Mouse (Mus musculus): ENCODE results near the gene Tpt1. TPM values are rescaled to one million over a fixed set of nuclear protein-coding genes. Genes with fewer than 3 reads are reported as not detected.
A peak's percentile ranks its signal among the peaks of the same experiment; 100 is the strongest.

Gene Tpt1
- 740 and 764 TPM in 2 replicates for polyA plus RNA-seq (2015; fragmentation: Nextera tagmentation; extraction: Ambion mirVana)

DNA sequence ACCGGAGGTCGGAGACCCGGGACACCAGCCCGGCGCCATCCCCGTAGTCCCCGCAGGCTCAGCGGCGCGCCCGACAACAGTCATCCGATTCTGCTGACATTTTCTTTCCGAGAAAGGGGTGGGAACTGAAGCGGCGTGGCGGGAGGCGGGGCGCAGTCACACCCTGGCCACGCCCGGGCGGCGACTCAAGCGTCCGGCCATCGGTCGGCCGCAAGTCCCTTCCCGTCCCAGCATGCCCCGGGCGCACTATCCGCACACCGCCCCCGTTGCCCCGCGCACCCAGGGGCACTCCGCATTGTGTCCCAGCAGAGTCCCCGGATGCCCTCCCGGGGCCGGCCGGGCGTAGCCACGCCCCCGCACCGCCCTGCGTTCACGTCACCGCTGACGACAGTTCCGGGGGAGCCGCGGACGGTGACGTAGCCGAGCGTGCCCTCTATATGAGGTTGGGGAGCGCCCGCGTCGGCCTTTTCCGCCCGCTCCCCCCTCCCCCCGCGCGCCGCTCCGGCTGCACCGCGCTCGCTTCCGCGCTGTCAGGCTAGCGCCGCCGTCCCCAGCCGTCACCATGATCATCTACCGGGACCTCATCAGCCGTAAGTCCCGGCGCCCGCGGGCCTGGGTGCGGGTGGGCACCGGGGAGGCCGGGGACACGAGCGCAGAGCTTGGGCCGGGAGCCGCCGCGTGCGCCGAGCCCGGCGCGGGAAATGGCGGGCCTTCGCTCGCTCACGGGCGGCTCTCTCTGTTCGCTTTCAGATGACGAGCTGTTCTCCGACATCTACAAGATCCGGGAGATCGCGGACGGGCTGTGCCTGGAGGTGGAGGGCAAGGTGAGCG lies at the start of gene Tpt1:
TSS of gene Tpt1 (plus strand) at position 227 of the 831 bp plus-strand sequence.
- Histone ChIP-seq H3K4me3 (replicated peaks; ENCODE audit: low read length) (peak within 1 kb of the TSS; percentile 83), H3K27ac (ENCODE audit: low read length) (peak within 1 kb of the TSS; percentile 97), H3K9ac (replicated peaks; ENCODE audit: low read depth, low read length) (peak within 1 kb of the TSS; percentile 93), H3K4me1 (replicated peaks; ENCODE audit: control insufficient read depth, insufficient read depth, low read length) (peaks cover 18% of the 10 kb centered on the region), H3K9me3 (ENCODE audit: control insufficient read depth, low read length) (no peaks in the 10 kb centered on the region), H3K27me3 (replicated peaks; ENCODE audit: control insufficient read depth, insufficient read depth, low read length) (no peaks in the 10 kb centered on the region), H3K36me3 (ENCODE audit: control insufficient read depth, insufficient read depth) (peaks cover 30% of the 10 kb centered on the region), H3K4me2 (ENCODE audit: low read length) (peak within 1 kb of the TSS; percentile 91)
- under 1% methylated on average over 98 of the region's 108 CpGs for WGBS
- ATAC-seq, result peak; percentile 98

DNA sequence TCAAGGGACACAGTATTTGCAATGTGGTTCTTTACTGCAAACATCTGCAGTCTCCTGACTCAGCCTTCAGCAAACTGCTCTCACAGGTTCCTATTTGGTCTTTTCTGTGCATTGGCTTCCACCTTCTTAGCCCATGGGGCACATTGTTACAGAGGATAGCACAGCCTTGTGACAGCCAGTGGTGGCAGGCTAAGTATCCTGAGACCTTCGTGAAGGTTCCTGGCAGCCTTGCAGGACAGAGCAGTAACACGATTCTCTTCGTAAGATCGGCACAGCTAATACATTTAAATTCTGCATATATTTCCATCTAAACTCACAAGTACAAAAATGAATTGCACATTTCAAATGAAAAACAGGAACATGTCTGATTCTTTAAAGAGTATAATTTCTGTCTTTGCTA lies 49.0 kb upstream of the Tpt1 start:
- no peaks in the 10 kb centered on the region for H3K4me1 ChIP-seq (replicated peaks; ENCODE audit: control insufficient read depth, insufficient read depth, low read length)
- no peak overlapping the region for H3K9ac ChIP-seq (replicated peaks; ENCODE audit: low read depth, low read length)
- H3K9me3 ChIP-seq (ENCODE audit: control insufficient read depth, low read length), result no peaks in the 10 kb centered on the region
- 86% methylated on average over 4 of the region's 4 CpGs for WGBS
- no peaks in the 10 kb centered on the region for H3K36me3 ChIP-seq (ENCODE audit: control insufficient read depth, insufficient read depth)
- H3K4me2 ChIP-seq (ENCODE audit: low read length), result no peak overlapping the region
- no peak overlapping the region for H3K27ac ChIP-seq (ENCODE audit: low read length)
- no peak for ATAC-seq
- no peaks in the 10 kb centered on the region for H3K27me3 ChIP-seq (replicated peaks; ENCODE audit: control insufficient read depth, insufficient read depth, low read length)
- no peak overlapping the region for H3K4me3 ChIP-seq (replicated peaks; ENCODE audit: low read length)

DNA sequence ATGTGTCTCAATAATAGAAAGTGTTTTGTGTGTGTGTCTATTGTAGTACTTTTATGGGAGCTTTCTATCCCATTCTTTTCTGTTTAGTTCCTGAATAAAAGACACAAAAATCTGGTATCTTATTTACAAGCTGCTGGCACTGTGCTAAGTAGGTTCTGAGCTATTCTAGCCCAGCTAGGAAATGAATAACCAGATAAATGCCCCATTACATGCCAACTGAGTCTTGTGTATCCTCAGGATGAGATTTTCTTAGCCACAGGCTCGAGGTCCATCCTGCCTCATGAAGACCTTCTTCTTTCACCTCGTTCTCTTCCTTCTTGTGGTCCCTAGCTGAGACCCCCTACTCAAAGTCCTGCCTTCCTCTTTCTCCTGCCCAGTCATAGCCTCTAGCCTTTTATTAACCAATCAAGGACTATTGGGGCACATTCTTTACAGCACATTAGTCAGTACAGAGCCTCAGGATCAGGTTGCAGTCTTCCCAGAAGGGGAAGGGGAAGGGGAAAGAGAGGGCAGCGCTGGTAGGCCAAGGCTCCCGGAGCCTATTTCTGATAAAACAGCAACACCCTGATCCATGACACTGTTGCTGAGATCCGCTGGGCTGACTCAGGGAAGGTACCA lies 47.0 kb upstream of the Tpt1 start:
- H3K27ac ChIP-seq (ENCODE audit: low read length), result no peak overlapping the region
- no peaks in the 10 kb centered on the region for H3K4me1 ChIP-seq (replicated peaks; ENCODE audit: control insufficient read depth, insufficient read depth, low read length)
- WGBS, result 51% methylated on average over 5 of the region's 5 CpGs
- H3K4me3 ChIP-seq (replicated peaks; ENCODE audit: low read length), result no peak overlapping the region
- H3K36me3 ChIP-seq (ENCODE audit: control insufficient read depth, insufficient read depth), result no peaks in the 10 kb centered on the region
- H3K9me3 ChIP-seq (ENCODE audit: control insufficient read depth, low read length), result no peaks in the 10 kb centered on the region
- no peak for ATAC-seq
- no peak overlapping the region for H3K9ac ChIP-seq (replicated peaks; ENCODE audit: low read depth, low read length)
- H3K4me2 ChIP-seq (ENCODE audit: low read length), result no peak overlapping the region
- no peaks in the 10 kb centered on the region for H3K27me3 ChIP-seq (replicated peaks; ENCODE audit: control insufficient read depth, insufficient read depth, low read length)

GRCm38 (mm10) chr14:75807800-75808199 lies 37.1 kb upstream of the Tpt1 start:
- H3K27me3 ChIP-seq (replicated peaks; ENCODE audit: control insufficient read depth, insufficient read depth, low read length), result no peaks in the 10 kb centered on the region
- no peaks in the 10 kb centered on the region for H3K36me3 ChIP-seq (ENCODE audit: control insufficient read depth, insufficient read depth)
- WGBS, result 73% methylated on average over 8 of the region's 8 CpGs
- H3K4me2 ChIP-seq (ENCODE audit: low read length), result no peak overlapping the region
- H3K9me3 ChIP-seq (ENCODE audit: control insufficient read depth, low read length), result no peaks in the 10 kb centered on the region
- no peak overlapping the region for H3K27ac ChIP-seq (ENCODE audit: low read length)
- H3K4me1 ChIP-seq (replicated peaks; ENCODE audit: control insufficient read depth, insufficient read depth, low read length), result no peaks in the 10 kb centered on the region
- no peak overlapping the region for H3K9ac ChIP-seq (replicated peaks; ENCODE audit: low read depth, low read length)
- no peak overlapping the region for H3K4me3 ChIP-seq (replicated peaks; ENCODE audit: low read length)
- no peak for ATAC-seq

DNA sequence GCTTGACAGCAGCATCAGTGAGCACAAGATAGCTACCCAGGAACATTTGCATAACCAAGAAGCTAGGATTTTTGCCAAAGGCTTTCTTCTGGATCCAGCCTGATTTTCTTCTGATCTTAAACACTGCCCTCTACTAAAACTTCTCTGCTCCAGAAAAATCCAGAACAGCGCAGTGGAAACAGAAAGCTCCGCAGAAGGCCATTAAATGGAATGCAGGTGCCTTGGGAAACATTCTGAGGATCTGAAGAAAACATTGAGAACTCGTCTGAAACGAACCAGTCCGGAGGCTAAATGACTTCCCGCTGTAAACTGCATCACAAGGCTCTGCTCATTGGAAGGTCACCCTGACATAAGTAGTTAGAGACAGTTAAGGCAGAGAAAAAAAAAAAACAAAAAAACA lies 35.0 kb upstream of the Tpt1 start:
- WGBS, result 86% methylated on average over 6 of the region's 6 CpGs
- no peak overlapping the region for H3K4me2 ChIP-seq (ENCODE audit: low read length)
- H3K27ac ChIP-seq (ENCODE audit: low read length), result no peak overlapping the region

DNA sequence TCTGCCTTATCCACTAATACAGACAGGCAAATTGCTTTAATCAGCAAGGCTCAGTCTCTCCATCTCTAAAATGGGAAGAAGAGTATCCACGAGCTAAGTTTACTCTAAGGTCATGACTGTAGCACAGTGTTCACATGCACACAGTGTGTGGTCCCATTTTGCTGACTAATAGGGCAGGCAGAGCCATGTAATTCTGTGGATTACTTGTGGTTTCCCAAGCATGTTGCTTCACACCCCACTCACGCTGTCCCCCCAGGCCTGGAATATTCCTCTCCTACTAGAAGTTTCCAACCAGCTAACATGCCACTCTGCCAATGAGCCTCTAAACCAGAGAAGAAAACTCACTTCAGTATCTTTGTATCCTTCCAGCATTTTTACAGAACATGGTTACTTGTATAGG lies 26.4 kb upstream of the Tpt1 start:
- Histone ChIP-seq H3K36me3 (ENCODE audit: control insufficient read depth, insufficient read depth) (no peaks in the 10 kb centered on the region), H3K27ac (ENCODE audit: low read length) (no peak overlapping the region), H3K4me2 (ENCODE audit: low read length) (no peak overlapping the region), H3K9me3 (ENCODE audit: control insufficient read depth, low read length) (no peaks in the 10 kb centered on the region), H3K4me1 (replicated peaks; ENCODE audit: control insufficient read depth, insufficient read depth, low read length) (no peaks in the 10 kb centered on the region), H3K9ac (replicated peaks; ENCODE audit: low read depth, low read length) (no peak overlapping the region), H3K4me3 (replicated peaks; ENCODE audit: low read length) (no peak overlapping the region), H3K27me3 (replicated peaks; ENCODE audit: control insufficient read depth, insufficient read depth, low read length) (no peaks in the 10 kb centered on the region)
- 96% methylated on average over 2 of the region's 2 CpGs for WGBS
- no peak for ATAC-seq

More for the DNA sequence above, 35.0 kb upstream of the Tpt1 start:
- no peaks in the 10 kb centered on the region for H3K36me3 ChIP-seq (ENCODE audit: control insufficient read depth, insufficient read depth)
- no peaks in the 10 kb centered on the region for H3K27me3 ChIP-seq (replicated peaks; ENCODE audit: control insufficient read depth, insufficient read depth, low read length)
- no peaks in the 10 kb centered on the region for H3K4me1 ChIP-seq (replicated peaks; ENCODE audit: control insufficient read depth, insufficient read depth, low read length)
- H3K9ac ChIP-seq (replicated peaks; ENCODE audit: low read depth, low read length), result no peak overlapping the region
- no peak for ATAC-seq
- no peaks in the 10 kb centered on the region for H3K9me3 ChIP-seq (ENCODE audit: control insufficient read depth, low read length)
- H3K4me3 ChIP-seq (replicated peaks; ENCODE audit: low read length), result no peak overlapping the region

GRCm38 (mm10) chr14:75819341-75819740 lies 25.6 kb upstream of the Tpt1 start:
- Histone ChIP-seq H3K4me1 (replicated peaks; ENCODE audit: control insufficient read depth, insufficient read depth, low read length) (no peaks in the 10 kb centered on the region), H3K9ac (replicated peaks; ENCODE audit: low read depth, low read length) (no peak overlapping the region), H3K27me3 (replicated peaks; ENCODE audit: control insufficient read depth, insufficient read depth, low read length) (no peaks in the 10 kb centered on the region), H3K36me3 (ENCODE audit: control insufficient read depth, insufficient read depth) (no peaks in the 10 kb centered on the region), H3K4me2 (ENCODE audit: low read length) (no peak overlapping the region), H3K9me3 (ENCODE audit: control insufficient read depth, low read length) (no peaks in the 10 kb centered on the region), H3K27ac (ENCODE audit: low read length) (no peak overlapping the region), H3K4me3 (replicated peaks; ENCODE audit: low read length) (no peak overlapping the region)
- WGBS, result 94% methylated on average over 2 of the region's 2 CpGs
- ATAC-seq, result no peak

DNA sequence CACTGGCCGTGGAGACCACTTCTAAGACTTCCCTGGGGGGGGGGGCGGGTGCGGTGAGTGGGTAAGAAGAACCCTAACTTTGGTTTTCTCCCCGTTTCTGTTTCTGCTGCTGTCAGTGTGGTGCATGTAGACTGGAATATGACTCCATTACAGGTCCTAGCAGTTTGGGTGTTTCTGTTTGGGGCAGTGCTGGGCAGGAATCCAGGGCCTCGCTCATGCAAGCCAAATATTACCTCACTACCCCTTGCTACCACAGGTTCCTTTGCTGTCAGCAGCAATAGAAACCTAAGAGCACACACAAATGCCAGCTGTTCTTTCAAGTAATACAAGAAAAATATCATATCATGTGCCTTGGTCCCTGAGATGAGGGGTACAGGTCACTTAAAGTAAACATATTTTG lies 24.9 kb upstream of the Tpt1 start:
- H3K9me3 ChIP-seq (ENCODE audit: control insufficient read depth, low read length), result no peaks in the 10 kb centered on the region
- no peak for ATAC-seq
- no peaks in the 10 kb centered on the region for H3K4me1 ChIP-seq (replicated peaks; ENCODE audit: control insufficient read depth, insufficient read depth, low read length)
- H3K27me3 ChIP-seq (replicated peaks; ENCODE audit: control insufficient read depth, insufficient read depth, low read length), result no peaks in the 10 kb centered on the region
- no peak overlapping the region for H3K9ac ChIP-seq (replicated peaks; ENCODE audit: low read depth, low read length)
- no peak overlapping the region for H3K27ac ChIP-seq (ENCODE audit: low read length)
- no peak overlapping the region for H3K4me2 ChIP-seq (ENCODE audit: low read length)
- H3K36me3 ChIP-seq (ENCODE audit: control insufficient read depth, insufficient read depth), result no peaks in the 10 kb centered on the region
- no peak overlapping the region for H3K4me3 ChIP-seq (replicated peaks; ENCODE audit: low read length)
- 73% methylated on average over 5 of the region's 5 CpGs for WGBS

- H3K9ac ChIP-seq (replicated peaks; ENCODE audit: low read depth, low read length), result no peak overlapping the region
- no peak overlapping the region for H3K27ac ChIP-seq (ENCODE audit: low read length)
- no peaks in the 10 kb centered on the region for H3K36me3 ChIP-seq (ENCODE audit: control insufficient read depth, insufficient read depth)
- H3K4me1 ChIP-seq (replicated peaks; ENCODE audit: control insufficient read depth, insufficient read depth, low read length), result peaks cover 9% of the 10 kb centered on the region
- H3K4me2 ChIP-seq (ENCODE audit: low read length), result no peak overlapping the region
- H3K4me3 ChIP-seq (replicated peaks; ENCODE audit: low read length), result no peak overlapping the region
- H3K9me3 ChIP-seq (ENCODE audit: control insufficient read depth, low read length), result no peaks in the 10 kb centered on the region
- H3K27me3 ChIP-seq (replicated peaks; ENCODE audit: control insufficient read depth, insufficient read depth, low read length), result peaks cover 4% of the 10 kb centered on the region; the same call in 1 of the 2 replicates
- 73% methylated on average over 3 of the region's 3 CpGs for WGBS
- no peak for ATAC-seq
Measured at GRCm38 (mm10) chr14:75826851-75827410, 18.0 kb upstream of the Tpt1 start.
